Mouse (Mus musculus): Measurements from ENCODE around the gene Cobl.

DNA sequence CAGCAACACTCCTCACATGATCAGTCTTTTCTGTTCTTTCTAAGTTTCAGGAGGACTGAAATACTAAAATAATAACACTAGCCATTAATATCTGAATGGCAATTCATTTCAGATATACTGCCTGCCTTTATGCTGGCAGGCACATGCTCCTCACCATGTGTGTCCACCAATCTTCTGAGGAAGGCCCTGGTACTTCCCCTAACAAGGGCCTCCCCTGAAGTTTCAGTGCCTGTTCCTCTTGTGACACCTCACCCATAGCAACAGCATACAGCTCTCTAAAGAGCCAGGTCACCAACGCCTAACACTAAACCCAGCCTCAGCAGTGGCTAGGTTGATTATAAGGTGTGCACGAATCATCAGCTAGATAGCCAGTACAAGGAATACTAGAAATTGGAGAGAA is 20.5 kb downstream of the Cobl start:
- no peak for TF ChIP-seq EP300 (IDR thresholded peaks at IDR 0.05; ENCODE audit: insufficient read depth, low read depth, low read length)
- no peak for TF ChIP-seq CTCF (IDR thresholded peaks at IDR 0.05)
- TF ChIP-seq POLR2A (IDR thresholded peaks at IDR 0.05; ENCODE audit: insufficient read depth, low read depth, low read length) = no peak

All from heart, adult 2 months (tissue).